Mouse (Mus musculus): ENCODE data around the gene Park7. TPM values are rescaled to one million over a fixed set of nuclear protein-coding genes. Genes with fewer than 3 reads are reported as not detected.

The Park7 gene
- 284 and 300 TPM in 2 replicates for polyA plus RNA-seq (2012; rRNA removed)

DNA sequence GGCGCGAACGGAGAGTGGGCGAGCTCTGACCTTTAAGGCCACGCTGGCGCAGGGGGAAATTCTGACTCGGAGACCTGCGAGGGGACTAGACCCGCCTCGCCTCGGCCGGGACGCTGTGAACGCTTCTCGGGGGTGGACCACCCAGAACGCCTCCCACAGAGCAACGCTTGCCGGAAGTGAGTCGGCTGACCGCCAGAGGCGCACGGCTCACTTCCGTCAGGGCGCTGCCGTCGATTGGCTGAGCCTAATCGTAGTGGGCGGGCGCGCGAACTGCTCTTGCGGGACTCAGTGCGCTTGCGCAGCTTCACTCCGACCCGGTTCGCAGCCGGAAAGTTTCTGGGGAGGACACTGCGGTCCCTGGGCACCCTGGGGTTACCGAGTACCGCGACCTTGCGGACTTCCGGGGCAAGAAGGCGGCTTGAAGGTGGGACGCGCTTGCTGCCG, at the start of gene Park7, which contains the start of gene Tnfrsf9:
TSS of gene Park7 (minus strand) at position 148 of the 444 bp plus-strand sequence.
TSS of gene Tnfrsf9 (plus strand) at position 273 of the 444 bp plus-strand sequence.
- H3K27ac ChIP-seq (ENCODE audit: insufficient read depth, low read length): peak within 1 kb of the TSS; percentile 57
- TF ChIP-seq CTCF (IDR thresholded peaks at IDR 0.05; ENCODE audit: extremely low read depth, insufficient read depth, low read length) (peak; percentile 21; the same call in 1 of the 2 replicates), POLR2A (IDR thresholded peaks at IDR 0.05; ENCODE audit: extremely low read depth, insufficient read depth, low read length) (peak; percentile 87)
- peaks cover 9% of the 10 kb centered on the region for H3K4me1 ChIP-seq (ENCODE audit: control insufficient read depth, insufficient read depth, low read length)
- peak within 1 kb of the TSS; percentile 50 for H3K4me3 ChIP-seq (ENCODE audit: insufficient read depth, low read length)

DNA sequence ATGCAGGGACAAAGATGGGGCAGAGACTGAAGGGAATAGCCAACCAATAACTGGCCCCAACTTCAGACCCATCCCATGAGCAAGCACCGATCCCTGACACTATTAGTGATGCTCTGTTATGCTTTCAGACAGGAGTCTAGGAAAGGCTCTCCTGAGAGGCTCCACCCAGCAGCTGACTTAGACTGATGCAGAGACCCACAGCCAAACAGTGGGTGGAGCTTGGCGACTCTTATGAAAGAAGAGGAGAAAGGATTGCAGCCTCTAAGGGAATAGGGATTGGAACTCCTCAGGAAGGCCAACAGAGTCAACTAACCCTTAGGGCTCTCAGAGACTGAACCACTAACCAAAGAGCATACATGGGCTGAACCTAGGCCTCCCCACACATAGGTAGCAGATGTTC, 49.5 kb upstream of the Park7 start:
- TF ChIP-seq POLR2A (IDR thresholded peaks at IDR 0.05; ENCODE audit: extremely low read depth, insufficient read depth, low read length): no peak
- no peak for TF ChIP-seq CTCF (IDR thresholded peaks at IDR 0.05; ENCODE audit: extremely low read depth, insufficient read depth, low read length)
- Histone ChIP-seq H3K4me3 (ENCODE audit: insufficient read depth, low read length) (no peak overlapping the region), H3K4me1 (ENCODE audit: control insufficient read depth, insufficient read depth, low read length) (no peaks in the 10 kb centered on the region), H3K27ac (ENCODE audit: insufficient read depth, low read length) (no peak overlapping the region)

DNA sequence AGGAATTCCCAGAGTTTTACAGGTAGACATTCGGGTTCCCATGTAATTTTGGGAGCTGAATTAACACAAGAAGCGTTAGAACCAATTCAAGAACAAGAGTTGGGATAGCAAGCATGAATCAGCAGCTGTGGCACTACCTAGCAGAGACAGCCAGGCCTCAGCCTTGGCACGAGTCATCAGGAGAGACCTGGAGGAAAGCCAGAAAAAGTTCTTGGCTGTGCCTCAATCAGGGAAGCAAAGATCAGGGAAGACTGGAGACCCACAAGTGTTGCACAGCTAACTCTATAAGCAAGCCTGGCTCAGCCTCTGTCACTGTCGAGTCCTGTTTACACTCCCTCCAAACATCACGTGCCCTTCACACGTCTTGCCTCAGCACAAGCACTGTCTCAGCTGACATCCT, 48.0 kb upstream of the Park7 start:
- no peak overlapping the region for H3K27ac ChIP-seq (ENCODE audit: insufficient read depth, low read length)
- H3K4me1 ChIP-seq (ENCODE audit: control insufficient read depth, insufficient read depth, low read length): no peaks in the 10 kb centered on the region
- no peak for TF ChIP-seq CTCF (IDR thresholded peaks at IDR 0.05; ENCODE audit: extremely low read depth, insufficient read depth, low read length)
- no peak for TF ChIP-seq POLR2A (IDR thresholded peaks at IDR 0.05; ENCODE audit: extremely low read depth, insufficient read depth, low read length)
- no peak overlapping the region for H3K4me3 ChIP-seq (ENCODE audit: insufficient read depth, low read length)

DNA sequence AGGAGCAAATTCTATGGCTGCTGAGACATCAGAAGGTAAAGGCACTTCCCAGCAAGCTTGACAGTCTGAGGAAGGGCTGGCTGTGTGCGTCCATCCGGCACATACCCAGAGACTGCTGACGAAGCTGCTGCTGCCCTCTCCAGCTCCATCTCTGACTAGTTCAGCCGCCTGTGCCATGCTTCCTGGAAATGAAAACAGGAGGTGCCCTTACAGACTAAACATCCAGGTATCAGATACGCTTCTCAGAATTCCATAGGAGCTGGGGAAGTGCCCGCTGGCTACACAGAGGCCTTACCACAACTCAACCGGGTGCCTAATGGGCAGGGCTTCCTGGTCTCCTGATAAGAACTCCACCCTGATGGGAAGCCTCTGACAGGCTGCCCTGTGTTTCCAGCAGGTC, 44.3 kb upstream of the Park7 start:
- no peak overlapping the region for H3K27ac ChIP-seq (ENCODE audit: insufficient read depth, low read length)
- TF ChIP-seq CTCF (IDR thresholded peaks at IDR 0.05; ENCODE audit: extremely low read depth, insufficient read depth, low read length) (no peak), POLR2A (IDR thresholded peaks at IDR 0.05; ENCODE audit: extremely low read depth, insufficient read depth, low read length) (no peak)

DNA sequence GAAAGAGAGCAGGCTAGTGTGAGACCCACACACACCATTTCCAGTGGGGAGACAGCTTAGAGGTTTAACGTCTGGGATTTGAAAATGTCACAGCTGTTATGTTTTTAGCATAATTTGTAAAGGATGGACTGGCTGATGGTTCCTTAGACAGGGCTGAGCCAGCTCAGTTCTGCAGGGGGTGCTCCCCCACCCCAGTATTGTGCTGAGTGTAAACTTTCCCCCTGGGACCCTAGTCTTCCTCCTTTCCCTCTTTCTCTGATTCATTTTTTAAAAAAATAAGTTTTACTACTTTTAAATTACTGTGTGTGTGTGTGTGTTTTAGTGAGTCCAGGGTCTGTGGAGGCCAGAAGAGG, 42.8 kb upstream of the Park7 start:
- peaks cover 1% of the 10 kb centered on the region; the same call in 1 of the 2 replicates for H3K4me1 ChIP-seq (ENCODE audit: control insufficient read depth, insufficient read depth, low read length)
- H3K4me3 ChIP-seq (ENCODE audit: insufficient read depth, low read length): no peak overlapping the region
- no peak for TF ChIP-seq POLR2A (IDR thresholded peaks at IDR 0.05; ENCODE audit: extremely low read depth, insufficient read depth, low read length)
- no peak for TF ChIP-seq CTCF (IDR thresholded peaks at IDR 0.05; ENCODE audit: extremely low read depth, insufficient read depth, low read length)
- no peak overlapping the region for H3K27ac ChIP-seq (ENCODE audit: insufficient read depth, low read length)

More for the DNA sequence above, 44.3 kb upstream of the Park7 start:
- Histone ChIP-seq H3K4me3 (ENCODE audit: insufficient read depth, low read length) (no peak overlapping the region), H3K4me1 (ENCODE audit: control insufficient read depth, insufficient read depth, low read length) (peaks cover 1% of the 10 kb centered on the region; the same call in 1 of the 2 replicates)

DNA sequence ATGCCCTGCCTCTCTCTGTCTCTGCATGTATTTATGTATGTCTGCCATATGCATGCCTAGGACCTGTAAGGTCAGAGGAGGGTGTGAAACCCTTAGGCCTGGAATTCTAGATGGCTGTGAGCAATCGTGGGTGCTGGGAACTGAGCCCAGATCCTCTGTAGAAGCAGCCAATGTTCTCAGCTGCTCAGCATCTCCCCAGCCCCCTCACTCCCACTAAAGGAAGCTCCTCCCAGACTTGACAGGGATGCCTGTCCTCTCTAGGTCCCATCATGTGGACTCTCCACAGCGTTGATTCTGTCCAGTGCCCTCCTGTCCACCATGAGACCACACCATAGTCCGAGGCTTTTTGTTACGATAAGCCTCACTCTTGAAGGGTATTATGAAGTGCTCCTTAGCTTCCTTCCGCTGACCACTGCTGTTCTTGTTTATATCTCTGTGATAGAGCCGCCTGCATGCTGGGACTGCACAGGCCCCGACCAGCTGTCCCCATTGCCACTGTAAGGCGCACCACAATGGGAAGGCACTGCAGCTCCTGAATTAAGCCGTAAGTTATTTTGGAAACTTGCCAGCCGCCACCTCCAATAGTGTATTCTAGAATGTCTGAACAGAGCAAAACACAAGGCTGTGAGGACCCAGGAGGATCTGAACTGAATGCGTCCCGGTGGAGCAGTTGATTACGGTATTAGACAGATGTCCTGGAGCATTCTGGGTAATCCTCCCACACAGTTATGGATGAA, 42.3 kb upstream of the Park7 start:
- TF ChIP-seq POLR2A (IDR thresholded peaks at IDR 0.05; ENCODE audit: extremely low read depth, insufficient read depth, low read length) (no peak), CTCF (IDR thresholded peaks at IDR 0.05; ENCODE audit: extremely low read depth, insufficient read depth, low read length) (no peak)
- Histone ChIP-seq H3K27ac (ENCODE audit: insufficient read depth, low read length) (no peak overlapping the region), H3K4me3 (ENCODE audit: insufficient read depth, low read length) (no peak overlapping the region)

DNA sequence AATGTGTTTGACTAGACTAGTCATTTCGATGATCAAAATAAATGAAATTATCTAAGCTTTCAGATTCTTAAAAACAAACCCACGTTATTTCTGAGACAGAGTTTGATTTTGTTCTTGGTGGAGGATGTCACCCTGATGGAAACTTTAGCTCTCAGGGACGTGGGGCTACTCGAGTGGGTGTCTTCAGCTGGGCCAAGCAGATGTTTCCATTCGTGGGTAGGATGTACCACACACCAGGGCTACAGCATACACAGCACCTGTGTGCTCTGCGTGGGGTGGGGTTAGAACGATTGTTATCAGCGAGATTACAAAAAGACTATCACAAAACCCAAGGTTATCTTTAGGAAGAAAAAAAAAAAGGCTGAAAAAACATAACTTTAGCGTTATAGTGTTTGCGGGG, 36.7 kb upstream of the Park7 start:
- no peak overlapping the region for H3K27ac ChIP-seq (ENCODE audit: insufficient read depth, low read length)
- no peaks in the 10 kb centered on the region for H3K4me1 ChIP-seq (ENCODE audit: control insufficient read depth, insufficient read depth, low read length)
- no peak overlapping the region for H3K4me3 ChIP-seq (ENCODE audit: insufficient read depth, low read length)
- TF ChIP-seq CTCF (IDR thresholded peaks at IDR 0.05; ENCODE audit: extremely low read depth, insufficient read depth, low read length): no peak
- TF ChIP-seq POLR2A (IDR thresholded peaks at IDR 0.05; ENCODE audit: extremely low read depth, insufficient read depth, low read length): no peak

More for the DNA sequence above, 42.3 kb upstream of the Park7 start:
- H3K4me1 ChIP-seq (ENCODE audit: control insufficient read depth, insufficient read depth, low read length): peaks cover 1% of the 10 kb centered on the region; the same call in 1 of the 2 replicates

DNA sequence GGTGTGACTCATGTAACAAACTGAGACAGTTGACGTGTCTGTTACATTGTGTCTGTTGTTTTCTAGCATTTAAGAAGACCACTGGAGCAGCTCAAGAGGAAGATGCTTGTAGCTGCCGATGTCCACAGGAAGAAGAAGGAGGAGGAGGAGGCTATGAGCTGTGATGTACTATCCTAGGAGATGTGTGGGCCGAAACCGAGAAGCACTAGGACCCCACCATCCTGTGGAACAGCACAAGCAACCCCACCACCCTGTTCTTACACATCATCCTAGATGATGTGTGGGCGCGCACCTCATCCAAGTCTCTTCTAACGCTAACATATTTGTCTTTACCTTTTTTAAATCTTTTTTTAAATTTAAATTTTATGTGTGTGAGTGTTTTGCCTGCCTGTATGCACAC, 30.5 kb upstream of the Park7 start:
- TF ChIP-seq CTCF (IDR thresholded peaks at IDR 0.05; ENCODE audit: extremely low read depth, insufficient read depth, low read length): no peak
- TF ChIP-seq POLR2A (IDR thresholded peaks at IDR 0.05; ENCODE audit: extremely low read depth, insufficient read depth, low read length): no peak
- Histone ChIP-seq H3K4me1 (ENCODE audit: control insufficient read depth, insufficient read depth, low read length) (peaks cover 1% of the 10 kb centered on the region; the same call in 1 of the 2 replicates), H3K4me3 (ENCODE audit: insufficient read depth, low read length) (no peak overlapping the region), H3K27ac (ENCODE audit: insufficient read depth, low read length) (no peak overlapping the region)

DNA sequence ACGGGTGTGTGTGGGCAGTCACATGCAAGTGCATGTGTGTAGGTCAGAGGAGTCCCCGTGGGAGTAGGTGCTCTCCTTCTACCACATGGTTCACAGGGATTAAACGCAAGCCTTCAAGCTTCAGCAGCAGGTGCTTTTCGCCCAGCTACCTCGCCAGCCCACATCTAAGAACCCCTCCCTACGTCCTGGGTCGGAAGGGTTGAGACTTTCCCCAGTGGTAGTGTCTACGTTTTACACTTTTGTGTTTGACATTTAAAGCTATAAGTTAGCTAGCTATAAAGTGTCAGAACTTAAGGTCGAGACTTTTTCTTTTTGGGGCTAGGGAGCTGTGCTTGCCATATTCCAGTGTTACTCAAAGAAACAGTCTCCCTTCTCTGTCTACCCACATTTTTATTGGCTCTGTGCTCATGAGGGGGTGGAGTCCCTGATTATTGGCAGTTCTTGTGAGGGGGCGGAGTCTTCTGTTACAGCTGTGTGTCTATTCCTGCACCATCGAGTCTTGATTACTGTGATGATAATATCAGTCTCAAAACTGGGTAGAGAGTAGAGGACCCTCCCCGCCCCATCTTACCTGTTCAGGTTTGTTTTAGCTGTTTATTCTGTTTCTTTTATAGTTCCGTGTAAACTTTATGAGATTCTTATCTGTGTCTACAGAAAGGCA, 25.9 kb upstream of the Park7 start:
- Histone ChIP-seq H3K4me3 (ENCODE audit: insufficient read depth, low read length) (no peak overlapping the region), H3K27ac (ENCODE audit: insufficient read depth, low read length) (peak overlapping the region; percentile 53; the same call in 1 of the 2 replicates), H3K4me1 (ENCODE audit: control insufficient read depth, insufficient read depth, low read length) (peaks cover 6% of the 10 kb centered on the region)
- TF ChIP-seq POLR2A (IDR thresholded peaks at IDR 0.05; ENCODE audit: extremely low read depth, insufficient read depth, low read length) (no peak), CTCF (IDR thresholded peaks at IDR 0.05; ENCODE audit: extremely low read depth, insufficient read depth, low read length) (no peak)

Data from cortical plate, adult 2 months (tissue).